Mouse (Mus musculus) left cerebral cortex, adult 18-20 months (tissue): ENCODE measurements around the gene Smc6. TPM values are rescaled to one million over a fixed set of nuclear protein-coding genes. Genes with fewer than 3 reads are reported as not detected.
A peak's percentile ranks its signal among the peaks of the same experiment; 100 is the strongest.

Experiments
- DNase-seq, 2 experiments: peaks; one replicate each; pipeline ENCODE4 v3.0.0; 2021 to 2022; ENCODE audit warnings: low spot score in 2 of 2, mixed read lengths in 1 of 2
- long read RNA-seq, 2 experiments: library from polyadenylated mRNA; stranded (forward); transcript quantifications; one replicate each; pipeline ENCODE4 v2.0.0; 2021
- total RNA-seq, 2 experiments: library from RNA; stranded (reverse); gene quantifications; 2 replicates each; pipeline ENCODE4 v1.2.3; 2021

Gene Smc6
- 10 to 100 TPM; 30.4 to 33.4 TPM for total RNA-seq
- long read RNA-seq, experiment 1, full-length matches to known transcripts = 21 of 29 reads
- long read RNA-seq, experiment 1, partial matches to known transcripts = 3 of 29 reads
- long read RNA-seq, experiment 1, other reads (novel, unspliced or antisense) = 5 of 29 reads
- long read RNA-seq, experiment 2, full-length matches to known transcripts = 19 of 28 reads
- long read RNA-seq, experiment 2, partial matches to known transcripts = 4 of 28 reads
- long read RNA-seq, experiment 2, other reads (novel, unspliced or antisense) = 5 of 28 reads

DNA sequence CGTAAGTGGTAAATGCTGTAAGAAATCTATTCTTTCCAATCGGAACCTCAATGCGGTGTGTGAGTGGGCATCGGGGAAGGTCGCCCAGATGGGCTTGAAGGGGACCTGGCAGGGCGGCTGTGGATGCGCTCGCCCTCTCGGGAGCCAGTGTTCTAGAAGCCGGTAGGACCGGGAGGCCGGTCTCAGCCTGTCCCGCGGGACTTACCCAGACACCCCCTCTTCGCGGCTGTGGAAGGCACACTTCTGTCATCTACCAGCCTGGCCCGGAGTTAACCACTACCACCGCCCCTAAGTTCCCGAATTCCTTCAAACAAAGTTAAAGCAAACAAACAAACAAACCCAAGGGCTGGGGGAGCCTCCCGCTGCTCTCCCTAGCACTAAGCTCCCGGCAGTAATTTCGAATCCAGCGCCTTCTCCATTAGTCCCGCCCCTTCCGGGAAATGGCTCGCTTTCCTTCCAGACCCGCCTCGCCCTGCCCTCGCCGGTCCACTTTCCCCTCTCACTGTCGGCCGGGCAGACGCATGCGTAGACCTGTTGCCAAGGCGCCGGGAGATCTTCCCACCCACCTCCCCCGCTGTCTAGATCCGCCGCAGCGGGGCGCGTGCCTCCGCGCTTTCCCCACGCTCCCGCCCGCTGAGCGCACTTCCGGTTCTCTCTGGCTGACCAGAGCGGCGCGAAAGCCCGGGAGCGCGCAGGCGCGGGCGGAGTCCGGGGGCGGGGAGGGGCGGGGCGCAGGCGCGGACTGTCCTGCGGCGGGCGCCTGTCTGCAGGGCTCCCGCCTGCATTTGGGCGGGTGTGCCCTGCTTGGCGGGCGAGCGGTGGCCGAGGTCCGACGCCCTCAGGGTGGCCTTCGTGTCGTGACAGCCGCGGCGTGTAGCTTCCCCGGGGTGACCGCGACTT lies at the start of gene Smc6, which contains the start of gene Gen1:
TSS of gene Smc6 (plus strand) at position 505 of the 900 bp plus-strand sequence.
TSS of gene Gen1 (minus strand) at position 420 of the 900 bp plus-strand sequence.
- peak; percentile 91 to 94 for DNase-seq

DNA sequence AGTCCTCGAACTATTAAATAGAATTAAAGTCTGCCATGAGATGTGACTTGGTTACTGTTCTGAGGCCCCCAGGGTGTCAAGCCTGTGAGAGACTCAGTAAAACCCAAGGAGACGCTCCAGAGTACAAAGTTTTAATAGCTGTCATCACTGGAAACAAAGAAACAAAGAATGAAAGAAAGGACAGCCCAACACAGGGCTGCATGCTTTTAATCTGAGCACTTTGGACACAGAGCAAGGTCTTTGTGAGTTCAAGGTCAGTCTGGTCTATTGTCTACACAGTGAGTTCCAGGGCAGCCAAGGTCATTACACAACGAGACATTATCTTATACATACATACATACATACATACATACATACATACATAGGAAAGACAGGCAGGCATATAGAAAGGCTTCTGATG lies 49.2 kb upstream of the Smc6 start:
- DNase-seq = no peak

DNA sequence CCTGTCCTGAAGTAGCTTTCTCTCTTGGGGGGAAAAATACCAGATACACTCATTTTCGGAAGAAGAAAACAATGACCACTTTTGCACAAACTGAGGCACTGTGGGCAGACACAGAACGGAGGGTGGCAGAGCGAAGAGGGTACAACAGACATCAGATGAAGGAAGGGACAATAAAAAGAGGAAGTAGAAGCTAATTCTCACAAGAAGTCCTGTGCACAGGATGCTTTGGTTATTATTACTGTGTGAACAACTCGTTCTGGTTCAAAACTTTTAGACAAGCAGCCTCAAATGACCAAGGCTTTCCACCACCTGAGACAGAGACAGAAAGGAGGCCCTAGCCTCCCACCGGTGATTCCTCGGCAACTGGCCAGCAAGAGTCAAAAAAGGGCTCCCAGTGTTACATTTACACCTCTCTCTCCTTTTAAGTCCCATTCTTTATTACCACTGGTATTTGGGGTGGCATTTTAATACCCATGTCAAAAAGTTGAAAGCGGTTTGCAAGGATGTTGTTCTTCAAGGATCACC lies 47.9 kb upstream of the Smc6 start:
- no peak for DNase-seq

DNA sequence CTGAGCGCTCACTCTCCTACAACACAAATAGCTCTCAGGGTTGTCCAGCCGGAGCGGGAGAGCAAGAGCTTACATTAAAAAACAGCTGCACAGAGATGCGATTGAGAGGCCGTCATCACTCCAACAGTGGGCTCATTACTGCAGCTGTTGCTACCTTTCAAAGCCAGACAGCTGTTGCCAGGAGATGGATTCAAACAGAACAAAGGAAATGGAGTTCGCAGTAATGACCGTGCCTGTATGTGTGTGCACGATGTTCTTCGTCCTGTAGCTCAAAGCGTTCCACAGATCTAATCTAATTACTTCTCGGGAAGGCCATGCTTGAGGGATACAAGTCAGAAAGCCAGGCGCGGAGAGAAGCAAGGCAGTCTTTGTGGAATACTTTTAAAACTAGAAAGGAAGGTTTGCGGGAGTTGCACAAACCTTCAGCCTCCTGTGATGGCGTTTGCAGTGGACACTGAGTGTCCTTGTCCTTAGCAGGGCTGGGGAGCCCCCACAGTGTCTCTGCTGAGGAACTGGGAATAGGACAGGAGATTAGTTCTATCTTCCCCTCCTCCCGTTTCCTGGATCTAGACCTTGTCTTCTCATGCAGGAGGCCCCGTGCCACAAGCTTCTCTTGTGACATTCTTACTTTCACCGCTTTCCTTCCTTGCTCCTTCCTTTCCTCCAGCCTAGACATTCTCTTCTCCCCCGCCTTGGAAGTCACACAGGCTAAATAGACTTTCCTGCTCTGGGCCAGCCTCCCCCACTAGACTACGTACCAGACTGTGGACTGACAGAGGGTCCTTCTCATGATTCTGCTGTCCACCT lies 44.0 kb upstream of the Smc6 start:
- DNase-seq = no peak

DNA sequence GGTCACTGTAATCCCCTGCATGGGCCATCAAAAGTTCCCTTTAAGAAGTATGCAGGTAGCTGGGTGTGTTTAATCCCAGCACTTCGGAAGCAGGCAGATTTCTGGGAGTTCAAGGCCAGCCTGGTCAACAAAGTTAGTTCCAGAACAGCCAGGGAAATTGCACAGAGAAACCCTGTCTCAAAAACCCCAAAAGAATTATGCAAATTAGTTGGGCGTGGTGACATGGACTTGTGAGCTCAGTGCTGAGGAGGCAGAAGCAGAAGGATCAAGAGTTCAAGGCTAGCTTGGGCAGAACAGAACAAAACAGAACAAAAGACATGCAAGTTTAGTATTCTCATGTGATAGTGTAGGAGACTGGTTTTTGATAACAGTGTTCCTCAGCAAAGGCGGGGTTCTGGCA lies 43.1 kb upstream of the Smc6 start:
- DNase-seq = no peak

DNA sequence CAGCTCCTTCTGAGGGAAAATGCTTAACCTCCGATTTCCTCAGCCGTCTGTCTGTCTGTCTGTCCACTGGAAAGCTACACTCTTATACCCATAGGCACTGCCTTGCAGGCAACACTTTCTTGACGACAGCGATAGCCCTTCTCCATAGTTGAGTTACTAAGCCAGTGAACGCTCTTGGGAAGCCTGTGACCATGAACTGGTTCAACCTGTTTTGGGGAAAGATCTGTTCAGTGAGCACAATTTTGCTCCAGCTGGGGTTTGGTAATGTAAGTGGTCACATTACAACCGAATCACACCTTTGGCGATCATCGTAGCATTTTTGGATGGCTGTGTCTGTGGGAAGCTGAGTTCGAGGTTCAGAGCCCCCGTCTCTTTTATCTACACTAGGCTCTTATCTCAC lies 42.6 kb upstream of the Smc6 start:
- DNase-seq = no peak

DNA sequence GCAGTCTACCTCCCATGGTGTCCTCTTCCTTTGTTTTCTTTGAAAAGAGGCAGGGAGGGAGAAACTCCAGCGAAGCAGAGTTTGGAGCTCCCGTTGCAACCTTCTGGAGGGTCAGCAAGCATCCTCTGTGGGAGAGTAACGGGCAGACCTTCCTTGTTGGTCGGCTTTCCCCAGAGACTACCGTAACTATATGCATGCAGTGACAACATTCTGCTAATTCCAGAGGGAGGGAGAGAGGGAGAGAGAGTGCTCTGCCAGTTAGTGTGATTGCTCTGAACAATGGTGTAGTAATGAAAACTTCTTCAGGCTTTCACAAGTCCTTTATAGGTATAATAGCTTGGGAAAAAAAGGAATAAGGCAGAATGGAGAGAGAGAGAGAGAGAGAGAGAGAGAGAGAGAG lies 41.0 kb upstream of the Smc6 start:
- no peak for DNase-seq

DNA sequence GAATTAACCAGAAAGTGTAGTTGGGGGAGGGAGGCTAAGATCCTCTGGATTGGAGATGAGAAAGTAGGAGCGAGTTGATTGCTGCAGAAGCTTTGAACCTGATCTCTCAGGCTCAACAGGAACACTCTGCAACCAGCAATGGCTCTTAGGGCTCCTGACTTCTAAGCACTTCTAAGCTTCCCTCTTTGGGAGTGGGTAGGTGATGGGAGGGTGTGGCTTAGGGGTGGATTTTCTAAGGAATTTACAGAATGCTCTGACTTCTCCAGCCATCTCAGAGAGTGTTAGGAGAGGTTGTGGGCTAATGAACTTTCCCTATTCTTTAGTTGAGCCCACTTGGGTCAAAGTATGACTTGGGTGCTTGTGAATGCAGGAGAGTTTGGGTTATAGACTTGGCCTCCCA lies 39.6 kb upstream of the Smc6 start:
- no peak for DNase-seq

DNA sequence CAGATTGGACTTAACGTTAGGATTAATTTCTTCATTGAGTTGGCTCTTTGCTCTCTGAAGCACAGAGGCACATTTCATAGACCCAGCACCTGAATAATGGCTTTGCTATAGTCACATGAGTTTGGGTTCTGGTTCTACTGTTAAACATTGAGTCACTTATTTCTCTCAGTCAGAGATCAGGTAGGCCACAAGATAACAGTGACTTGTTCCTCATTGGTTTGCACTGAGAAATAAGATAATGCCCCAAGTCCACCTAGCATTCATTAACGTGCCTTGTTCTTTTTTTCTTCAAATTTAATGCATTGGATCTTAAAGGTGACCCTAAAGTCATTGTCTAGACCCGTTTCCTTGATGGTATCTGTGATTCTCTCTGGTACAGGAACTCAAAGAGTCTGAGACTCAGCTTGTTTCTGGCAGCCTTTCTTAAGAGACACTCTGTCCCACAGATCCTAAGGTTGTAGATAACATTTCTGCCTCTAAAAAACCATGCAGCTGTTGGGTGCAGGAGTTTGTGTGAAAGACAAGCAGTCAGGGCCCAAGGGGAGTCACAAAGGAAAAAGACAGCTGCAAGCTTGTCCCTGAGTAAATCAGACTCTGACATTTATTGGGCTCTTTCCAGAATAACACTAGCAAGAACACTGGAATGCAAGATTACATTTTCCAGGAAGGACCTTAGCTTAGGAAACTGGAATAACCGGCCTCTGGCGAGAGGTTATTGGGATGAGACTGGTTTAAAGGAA lies 39.0 kb upstream of the Smc6 start:
- no peak for DNase-seq

DNA sequence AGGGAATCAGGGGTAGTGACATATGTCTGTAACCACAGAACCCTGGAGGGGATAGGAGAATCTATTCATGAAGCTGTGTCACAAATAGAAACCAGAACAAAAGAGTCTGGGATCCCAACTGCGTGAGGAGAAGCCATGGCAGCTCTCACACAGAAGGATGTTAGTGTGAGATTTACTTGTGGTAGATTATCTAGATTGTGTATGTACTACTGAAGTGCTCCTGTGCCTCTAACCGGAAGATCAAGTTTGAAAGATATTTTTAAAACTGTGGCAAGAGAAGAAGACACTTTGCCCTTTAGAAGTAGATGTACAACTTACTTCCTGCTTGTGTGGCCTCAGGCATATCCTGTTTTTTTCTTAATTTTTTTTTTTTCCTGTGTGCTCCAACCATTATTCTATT lies 35.4 kb upstream of the Smc6 start:
- DNase-seq = no peak

DNA sequence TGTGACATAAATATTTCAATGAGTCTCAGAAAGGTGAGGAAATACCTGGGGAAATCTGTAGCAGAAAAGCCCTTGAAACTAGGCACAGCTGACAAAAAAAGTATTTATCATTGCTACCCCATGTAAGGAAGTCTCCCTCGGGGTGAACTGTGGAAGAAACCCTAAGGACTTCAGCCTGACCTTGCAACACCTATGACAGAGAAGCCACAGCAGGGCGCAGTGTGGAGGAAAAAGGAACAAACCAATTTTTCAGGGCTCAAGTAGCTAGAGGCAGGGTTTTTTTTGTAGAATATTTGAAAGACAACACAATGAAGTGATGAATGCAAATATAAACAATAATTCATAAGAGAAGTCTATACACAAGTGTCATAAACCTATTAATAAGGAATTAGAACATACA lies 29.7 kb upstream of the Smc6 start:
- DNase-seq = no peak

DNA sequence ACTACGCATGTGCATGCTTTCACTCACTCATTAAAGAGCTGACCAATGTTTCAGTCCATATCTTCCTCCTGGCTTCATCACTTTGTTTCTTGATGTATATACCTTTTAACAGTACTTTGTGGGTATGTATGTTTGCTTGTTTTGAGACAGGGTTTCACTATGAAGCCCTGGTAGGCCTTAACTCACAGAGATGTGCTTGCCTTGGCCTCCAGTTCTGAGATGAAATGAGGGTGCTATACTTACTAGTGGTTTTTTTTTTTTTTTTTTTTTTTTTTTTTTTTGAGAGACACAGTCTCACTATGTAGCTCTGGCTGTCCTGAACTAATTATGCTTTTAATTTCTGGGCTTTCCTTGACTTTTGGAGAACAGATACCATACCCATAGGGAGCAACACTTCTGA lies 18.2 kb upstream of the Smc6 start:
- no peak for DNase-seq

DNA sequence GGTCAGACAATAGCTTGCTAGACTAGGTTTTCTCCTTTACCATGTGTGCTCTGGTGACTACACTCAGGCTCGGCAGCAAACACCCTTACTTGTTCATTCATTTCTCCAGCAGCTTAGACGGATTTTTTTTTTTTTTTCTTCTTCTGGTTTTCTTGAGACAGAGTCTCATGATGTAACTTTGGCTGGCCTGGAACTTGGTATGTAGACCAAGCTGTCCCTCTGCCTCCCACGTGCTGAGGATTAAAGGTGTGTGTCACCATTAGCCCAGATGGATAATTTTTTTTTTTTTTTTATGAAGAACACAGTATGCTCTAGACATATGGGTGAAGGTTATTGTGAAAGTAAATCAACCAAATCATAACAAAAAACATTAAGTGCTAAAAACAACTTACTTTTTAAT lies 15.4 kb upstream of the Smc6 start:
- DNase-seq = no peak

DNA sequence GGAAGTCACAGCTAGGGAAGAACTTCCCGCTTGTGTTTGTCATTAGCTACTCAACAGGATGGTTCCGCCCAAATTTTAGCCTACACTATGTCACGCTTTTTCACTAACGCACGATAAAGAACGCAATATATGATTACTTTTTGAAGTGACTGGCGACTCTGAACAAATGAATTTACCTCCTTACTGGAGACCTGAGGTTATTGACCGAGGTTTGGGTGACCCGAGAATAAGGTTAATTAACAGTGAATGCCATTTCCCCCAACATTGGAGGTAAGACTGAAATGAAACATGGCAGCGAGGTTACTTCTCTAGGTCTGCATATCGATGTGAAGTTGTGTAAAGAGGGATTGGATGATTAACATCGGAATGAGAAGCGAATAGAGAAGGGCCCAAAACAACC lies 791 bp upstream of the Smc6 start:
- no peak for DNase-seq

DNA sequence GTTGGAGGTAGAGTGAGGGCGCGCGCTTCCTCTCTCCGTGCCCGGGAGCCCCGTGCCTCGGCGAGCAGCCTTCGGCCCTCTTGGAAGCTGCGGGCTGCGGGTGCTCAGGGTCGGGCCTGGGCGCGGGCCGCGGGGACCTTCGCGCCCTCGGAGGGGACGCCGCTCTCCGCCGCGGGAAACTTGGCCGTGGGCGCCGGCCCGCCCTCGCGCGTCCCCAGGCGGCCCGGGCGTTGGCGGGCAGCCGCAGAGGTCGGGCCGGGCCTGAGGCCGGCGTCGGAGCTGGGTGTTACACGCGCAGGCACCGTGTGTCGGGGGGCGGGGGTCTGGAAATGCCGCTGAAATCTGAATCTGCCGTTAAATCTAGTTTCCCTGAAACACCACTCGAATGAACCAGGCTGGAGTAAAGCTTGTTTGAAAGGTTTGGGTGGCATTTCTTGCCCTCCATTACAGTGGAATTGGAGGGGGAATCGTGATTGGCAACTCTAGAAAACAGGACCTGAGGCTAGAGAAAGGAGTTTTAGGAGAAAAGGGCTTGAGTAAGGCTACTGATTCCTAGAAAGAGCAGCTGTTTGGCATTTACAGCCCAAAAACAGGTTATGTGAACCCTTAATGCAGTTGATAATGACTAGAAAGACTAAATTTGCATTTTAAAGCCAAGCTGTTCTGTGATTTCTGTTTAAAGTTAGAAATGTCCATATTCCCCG lies 748 bp downstream of the Smc6 start:
- peak; percentile 31 to 45 for DNase-seq

DNA sequence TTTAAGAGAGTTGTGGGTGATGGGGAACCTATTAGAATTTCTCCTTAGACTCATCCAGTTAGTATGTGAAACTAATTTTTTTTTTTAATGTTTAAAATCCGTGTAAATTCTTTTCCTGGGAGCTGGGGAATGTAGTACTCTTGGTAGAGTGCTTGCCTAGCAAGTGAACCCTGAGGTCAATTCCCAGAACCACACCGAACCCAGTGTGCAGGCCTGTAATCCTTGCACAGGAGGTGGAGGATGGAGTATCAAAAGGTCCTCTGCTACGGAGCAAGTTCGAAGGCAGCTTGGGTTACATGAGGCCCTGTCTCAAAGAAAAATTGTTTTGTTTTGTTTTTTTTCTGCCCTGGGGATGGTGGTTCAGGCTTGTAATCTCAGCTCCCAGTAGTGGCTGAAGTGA lies 1.3 kb downstream of the Smc6 start:
- no peak for DNase-seq

DNA sequence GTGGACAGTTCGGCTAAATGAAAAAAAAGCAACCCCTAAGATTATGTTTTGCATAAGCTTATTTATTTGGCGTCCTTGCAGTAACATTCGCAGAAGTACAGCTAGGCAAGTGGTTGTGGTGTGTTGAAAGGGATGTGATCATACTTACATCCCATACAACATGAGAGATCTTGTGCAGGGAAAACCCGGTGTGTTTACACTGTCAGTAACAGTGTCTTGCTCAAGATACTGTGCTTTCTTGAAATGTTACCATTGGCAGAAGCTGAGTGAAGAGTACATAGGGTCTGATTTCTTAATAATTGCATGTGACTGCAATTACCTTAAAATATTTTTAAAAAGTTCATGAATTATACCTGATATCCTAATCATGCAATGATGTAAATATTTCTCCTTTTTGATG lies 6.9 kb downstream of the Smc6 start:
- no peak for DNase-seq

DNA sequence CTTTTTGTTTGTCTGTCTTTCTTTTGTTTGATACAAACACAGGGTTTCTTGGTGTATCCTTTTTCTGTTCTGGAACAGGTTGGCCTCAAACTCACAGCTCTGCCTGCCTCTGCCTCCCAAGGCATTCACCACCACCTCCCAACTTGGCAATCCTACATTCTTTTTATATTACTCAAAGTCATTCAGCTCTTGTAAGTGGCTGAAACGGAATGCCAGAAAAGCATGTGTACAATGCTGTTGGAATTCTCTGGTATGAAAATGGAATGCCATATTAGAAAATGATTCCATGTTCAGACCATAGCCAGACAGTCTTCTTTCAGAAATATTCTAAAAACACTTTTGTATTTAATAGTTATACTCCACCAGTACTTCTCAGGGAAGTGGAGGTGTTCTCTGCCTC lies 7.5 kb downstream of the Smc6 start:
- DNase-seq = no peak

DNA sequence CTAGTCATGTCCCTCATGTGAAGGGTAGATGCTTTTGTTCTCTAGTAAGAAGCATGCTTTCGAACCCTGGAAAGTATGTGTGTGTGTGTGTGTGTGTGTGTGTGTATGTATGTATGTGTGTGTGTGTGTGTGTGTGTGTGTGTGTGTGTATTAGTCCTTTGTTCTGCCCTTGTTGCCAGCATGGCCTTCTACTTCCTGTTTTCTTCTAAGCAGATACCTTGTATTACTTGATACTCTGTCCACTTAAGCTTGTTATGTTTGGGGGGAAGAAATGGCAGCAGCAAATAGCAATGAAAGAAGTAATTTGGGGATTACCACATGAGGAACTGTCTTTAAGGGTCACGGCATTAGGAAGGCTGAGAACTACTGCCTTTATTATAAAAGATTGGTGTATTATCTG lies 10.9 kb downstream of the Smc6 start:
- DNase-seq = no peak

DNA sequence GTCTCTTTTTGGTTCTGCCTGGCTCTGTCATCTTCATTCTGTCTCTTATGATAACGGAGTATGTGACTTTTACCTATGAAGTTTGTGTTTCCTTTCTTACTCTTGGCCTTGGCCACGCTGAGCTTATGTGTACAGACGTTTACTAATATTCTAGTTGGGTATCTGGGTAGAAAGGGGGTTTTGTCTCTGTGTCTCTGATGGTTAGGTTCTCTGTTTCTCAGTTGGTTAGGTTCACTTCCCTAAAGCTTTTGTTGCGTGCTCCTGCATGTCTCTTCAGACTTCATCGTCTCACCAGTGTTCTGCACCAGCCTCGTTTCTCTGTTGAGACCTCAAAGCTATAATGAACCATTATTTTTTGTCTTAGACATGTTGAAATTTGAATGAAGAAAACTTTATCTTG lies 11.5 kb downstream of the Smc6 start:
- DNase-seq = no peak
